Mouse (Mus musculus) cerebellum, adult 11-12 months (tissue): ENCODE data around the gene Terb2.
"Not testable (repeated sequence)": the region's sequence is repeated elsewhere in the genome, so short reads cannot be mapped to it uniquely, and the experiment has no call there.

Experiments
- DNase-seq: peaks from one replicate; pipeline ENCODE4 v3.0.0; 2022

Terb2 gene

GRCm38 (mm10) chr2:122162529-122162928 lies 23.5 kb upstream of the Terb2 start:
- no peak for DNase-seq

- DNase-seq, result no peak
These were observed 22.5 kb upstream of the Terb2 start for GRCm38 (mm10) chr2:122163430-122164195.

- DNase-seq, result no peak
These were observed 21.8 kb upstream of the Terb2 start for GRCm38 (mm10) chr2:122164293-122164692.

- no peak for DNase-seq
These were observed 14.8 kb upstream of the Terb2 start for GRCm38 (mm10) chr2:122171292-122171691.

GRCm38 (mm10) chr2:122172188-122172587 lies 13.9 kb upstream of the Terb2 start:
- DNase-seq, result no peak

GRCm38 (mm10) chr2:122180051-122180822 lies 5.8 kb upstream of the Terb2 start:
- DNase-seq, result no peak

GRCm38 (mm10) chr2:122185086-122185485 lies 986 bp upstream of the Terb2 start:
- no peak for DNase-seq

GRCm38 (mm10) chr2:122186751-122187150 lies 679 bp downstream of the Terb2 start:
- DNase-seq, result no peak

GRCm38 (mm10) chr2:122191849-122192248 lies 5.8 kb downstream of the Terb2 start:
- no peak for DNase-seq

GRCm38 (mm10) chr2:122194509-122194929 lies 8.4 kb downstream of the Terb2 start:
- no peak for DNase-seq

- no peak for DNase-seq
These were observed 15.4 kb downstream of the Terb2 start for GRCm38 (mm10) chr2:122201501-122201900.

GRCm38 (mm10) chr2:122206440-122207107 lies 20.5 kb downstream of the Terb2 start:
- DNase-seq, result no peak

- DNase-seq, result no peak
These were observed 24.6 kb downstream of the Terb2 start for GRCm38 (mm10) chr2:122210534-122211228.

- DNase-seq, result not testable (repeated sequence)
These were observed 31.0 kb downstream of the Terb2 start for GRCm38 (mm10) chr2:122217075-122217474.

- no peak for DNase-seq
These were observed 32.2 kb downstream of the Terb2 start for GRCm38 (mm10) chr2:122218234-122218633.

- DNase-seq, result no peak
These were observed 35.3 kb downstream of the Terb2 start for GRCm38 (mm10) chr2:122221378-122221777.

GRCm38 (mm10) chr2:122221798-122222197 lies 35.7 kb downstream of the Terb2 start:
- DNase-seq, result no peak

- no peak for DNase-seq
These were observed 36.2 kb downstream of the Terb2 start for GRCm38 (mm10) chr2:122222272-122222671.

GRCm38 (mm10) chr2:122223654-122224053 lies 37.6 kb downstream of the Terb2 start:
- DNase-seq, result no peak

- DNase-seq, result no peak
These were observed 44.3 kb downstream of the Terb2 start for GRCm38 (mm10) chr2:122230395-122230794.

- no peak for DNase-seq
These were observed 45.5 kb downstream of the Terb2 start for GRCm38 (mm10) chr2:122231616-122232015.

GRCm38 (mm10) chr2:122233341-122233740 lies 47.3 kb downstream of the Terb2 start:
- no peak for DNase-seq
